Mouse (Mus musculus) lung, postnatal 0 days (tissue): Measurements from ENCODE around the gene Nyap2. TPM values are rescaled to one million over a fixed set of nuclear protein-coding genes. Genes with fewer than 3 reads are reported as not detected.
A peak's percentile ranks its signal among the peaks of the same experiment; 100 is the strongest.
"Not testable (repeated sequence)": the region's sequence is repeated elsewhere in the genome, so short reads cannot be mapped to it uniquely, and the experiment has no call there.

Source experiments
- ATAC-seq: fragments of 200-750 bp; cut with Nextera tagmentation; 2 replicates; pipeline ENCODE4 v1.8.0; 2017; ENCODE audit warnings: moderate library complexity
- DNase-seq: peaks from one replicate; pipeline ENCODE4 v3.0.0-alpha.2; 2016; ENCODE audit warnings: low spot score
- H3K27ac ChIP-seq: fragments of 300-500 bp; sonication (generic); 2 replicates; pipeline ENCODE4 v1.5.1; 2014; ENCODE audit warnings: antibody characterized with exemption, mild to moderate bottlenecking, low read length, mixed read lengths
- H3K27me3 ChIP-seq: fragments of 300-500 bp; sonication (generic); replicated peaks from 2 replicates; pipeline ENCODE4 v1.6.1; 2014; ENCODE audit warnings: low read length, mixed read lengths; ENCODE audit not compliant: insufficient read depth
- H3K36me3 ChIP-seq: fragments of 300-500 bp; sonication (generic); 2 replicates; pipeline ENCODE4 v1.6.1; 2014; ENCODE audit warnings: low read length, mixed read lengths; ENCODE audit not compliant: insufficient read depth
- H3K4me1 ChIP-seq: fragments of 300-500 bp; sonication (generic); 2 replicates; pipeline ENCODE4 v1.6.1; 2014; ENCODE audit warnings: antibody characterized with exemption, low read depth, low read length, mixed read lengths; ENCODE audit not compliant: insufficient read depth
- H3K4me2 ChIP-seq: fragments of 300-500 bp; sonication (generic); replicated peaks from 2 replicates; pipeline ENCODE4 v1.6.1; 2014; ENCODE audit warnings: low read depth, mild to moderate bottlenecking, low read length, moderate library complexity, mixed read lengths
- H3K4me3 ChIP-seq: fragments of 300-500 bp; sonication (generic); 2 replicates; pipeline ENCODE4 v1.5.1; 2014; ENCODE audit warnings: low read depth, low read length
- H3K9ac ChIP-seq: fragments of 300-500 bp; sonication (generic); replicated peaks from 2 replicates; pipeline ENCODE4 v1.6.1; 2014; ENCODE audit warnings: low read depth, mild to moderate bottlenecking
- H3K9me3 ChIP-seq: fragments of 300-500 bp; sonication (generic); 2 replicates; pipeline ENCODE4 v1.6.1; 2016; ENCODE audit warnings: low read length, mixed read lengths
- CTCF ChIP-seq: IDR thresholded peaks from 2 replicates; pipeline ENCODE4 v1.5.1; 2016; ENCODE audit warnings: antibody characterized with exemption, mild to moderate bottlenecking
- EP300 ChIP-seq: IDR thresholded peaks from 2 replicates; pipeline ENCODE4 v1.6.1; 2016; ENCODE audit warnings: antibody characterized with exemption, mild to moderate bottlenecking, control low read depth
- WGBS: fragments of 180-500 bp; shearing (Covaris S2); extraction: QIAGEN DNeasy Blood & Tissue Kit; methylation state at CpG from one replicate; pipeline ENCODE4 v1.1.7; 2014; 5-methylcytosine and 5-hydroxymethylcytosine counted together
- polyA plus RNA-seq: library from polyadenylated mRNA; unstranded; fragments of >200 nt; fragmentation: Nextera tagmentation; extraction: Ambion mirVana; gene quantifications from 2 replicates; pipeline ENCODE4 v1.2.1, GENCODE M21; 2015

Gene Nyap2
- polyA plus RNA-seq, 1 experiment from 2014 or later = not detected

- Histone ChIP-seq H3K27ac (no peak overlapping the region), H3K4me2 (no peak overlapping the region), H3K4me1 (no peaks in the 10 kb centered on the region), H3K27me3 (no peaks in the 10 kb centered on the region), H3K9ac (no peak overlapping the region), H3K36me3 (no peaks in the 10 kb centered on the region), H3K4me3 (no peak overlapping the region), H3K9me3 (no peaks in the 10 kb centered on the region)
- WGBS = 68% methylated on average over 1 of the region's 1 CpGs
- DNase-seq = no peak
- no peak for TF ChIP-seq CTCF
- TF ChIP-seq EP300 = no peak
- ATAC-seq = no peak
These were observed 96.6 kb downstream of the Nyap2 start for GRCm38 (mm10) chr1:81173303-81173702.

GRCm38 (mm10) chr1:81179725-81180124 is 103.0 kb downstream of the Nyap2 start:
- no peak overlapping the region for H3K27ac ChIP-seq
- ATAC-seq = no peak
- H3K4me3 ChIP-seq = no peak overlapping the region
- no peak overlapping the region for H3K4me2 ChIP-seq
- DNase-seq = no peak
- no peaks in the 10 kb centered on the region for H3K9me3 ChIP-seq
- 83% methylated on average over 4 of the region's 4 CpGs for WGBS
- no peaks in the 10 kb centered on the region for H3K27me3 ChIP-seq
- no peaks in the 10 kb centered on the region for H3K4me1 ChIP-seq
- H3K36me3 ChIP-seq = no peaks in the 10 kb centered on the region
- TF ChIP-seq CTCF (no peak), EP300 (no peak)
- H3K9ac ChIP-seq = no peak overlapping the region

GRCm38 (mm10) chr1:81180686-81181085 is 103.9 kb downstream of the Nyap2 start:
- no peaks in the 10 kb centered on the region for H3K27me3 ChIP-seq
- TF ChIP-seq EP300 (no peak), CTCF (no peak)
- no peak for ATAC-seq
- no peak overlapping the region for H3K4me3 ChIP-seq
- H3K9me3 ChIP-seq = no peaks in the 10 kb centered on the region
- H3K9ac ChIP-seq = no peak overlapping the region
- H3K27ac ChIP-seq = no peak overlapping the region
- WGBS = 66% methylated on average over 3 of the region's 3 CpGs
- H3K4me1 ChIP-seq = no peaks in the 10 kb centered on the region
- H3K4me2 ChIP-seq = no peak overlapping the region
- H3K36me3 ChIP-seq = no peaks in the 10 kb centered on the region
- no peak for DNase-seq

GRCm38 (mm10) chr1:81209536-81209935 is 132.8 kb downstream of the Nyap2 start:
- H3K4me1 ChIP-seq = no peaks in the 10 kb centered on the region
- no peak overlapping the region for H3K9ac ChIP-seq
- no peak for TF ChIP-seq EP300
- no peaks in the 10 kb centered on the region for H3K36me3 ChIP-seq
- ATAC-seq (no peak), DNase-seq (no peak)
- no peaks in the 10 kb centered on the region for H3K9me3 ChIP-seq
- no peak overlapping the region for H3K27ac ChIP-seq
- H3K4me2 ChIP-seq = no peak overlapping the region
- 67% methylated on average over 2 of the region's 2 CpGs for WGBS
- no peak overlapping the region for H3K4me3 ChIP-seq
- no peaks in the 10 kb centered on the region for H3K27me3 ChIP-seq

- ATAC-seq (no peak), DNase-seq (no peak)
- Histone ChIP-seq H3K4me3 (no peak overlapping the region), H3K4me2 (no peak overlapping the region), H3K9me3 (no peaks in the 10 kb centered on the region), H3K27ac (no peak overlapping the region), H3K36me3 (no peaks in the 10 kb centered on the region), H3K27me3 (no peaks in the 10 kb centered on the region), H3K4me1 (no peaks in the 10 kb centered on the region), H3K9ac (no peak overlapping the region)
- no peak for TF ChIP-seq EP300
- TF ChIP-seq CTCF = no peak
- WGBS = 59% methylated on average over 4 of the region's 4 CpGs
These were observed 134.7 kb downstream of the Nyap2 start for GRCm38 (mm10) chr1:81211491-81211890.

- 52% methylated on average over 1 of the region's 1 CpGs for WGBS
- H3K27ac ChIP-seq = no peak overlapping the region
- no peak for ATAC-seq
- DNase-seq = no peak
- no peak overlapping the region for H3K9ac ChIP-seq
- no peaks in the 10 kb centered on the region for H3K27me3 ChIP-seq
- no peaks in the 10 kb centered on the region for H3K4me1 ChIP-seq
- H3K4me3 ChIP-seq = no peak overlapping the region
- no peaks in the 10 kb centered on the region for H3K9me3 ChIP-seq
- no peaks in the 10 kb centered on the region for H3K36me3 ChIP-seq
- TF ChIP-seq CTCF = no peak
- no peak for TF ChIP-seq EP300
- no peak overlapping the region for H3K4me2 ChIP-seq
These were observed 143.0 kb downstream of the Nyap2 start for GRCm38 (mm10) chr1:81219790-81220189.

- no peak overlapping the region for H3K27ac ChIP-seq
- no peak for TF ChIP-seq CTCF
- TF ChIP-seq EP300 = no peak
- H3K4me3 ChIP-seq = no peak overlapping the region
- no peaks in the 10 kb centered on the region for H3K36me3 ChIP-seq
- H3K4me2 ChIP-seq = no peak overlapping the region
- ATAC-seq (no peak), DNase-seq (peak; percentile 6)
- H3K27me3 ChIP-seq = no peaks in the 10 kb centered on the region
- 64% methylated on average over 2 of the region's 2 CpGs for WGBS
- H3K9me3 ChIP-seq = no peaks in the 10 kb centered on the region
- no peak overlapping the region for H3K9ac ChIP-seq
- no peaks in the 10 kb centered on the region for H3K4me1 ChIP-seq
These were observed 155.1 kb downstream of the Nyap2 start for GRCm38 (mm10) chr1:81231759-81232406.

GRCm38 (mm10) chr1:81232407-81232789 is 155.6 kb downstream of the Nyap2 start:
- H3K4me3 ChIP-seq, H3K4me2 ChIP-seq, DNase-seq, H3K36me3 ChIP-seq, H3K27ac ChIP-seq, H3K27me3 ChIP-seq, H3K9ac ChIP-seq, ATAC-seq, H3K9me3 ChIP-seq, H3K4me1 ChIP-seq: not testable (repeated sequence)
- 74% methylated on average over 5 of the region's 5 CpGs for WGBS
